Mouse (Mus musculus) G1E (cell line): Measurements from ENCODE around the gene Tmem138.

ENCODE experiments used
- CTCF ChIP-seq: IDR thresholded peaks from 2 replicates; pipeline ENCODE4 v1.5.1; 2012; ENCODE audit warnings: low read depth, low read length, inconsistent platforms, mixed read lengths
- POLR2AphosphoS5 ChIP-seq: IDR thresholded peaks from 2 replicates; pipeline ENCODE4 v1.6.1; 2012; ENCODE audit warnings: low read depth, low read length, inconsistent platforms; ENCODE audit not compliant: insufficient replicate concordance

DNA sequence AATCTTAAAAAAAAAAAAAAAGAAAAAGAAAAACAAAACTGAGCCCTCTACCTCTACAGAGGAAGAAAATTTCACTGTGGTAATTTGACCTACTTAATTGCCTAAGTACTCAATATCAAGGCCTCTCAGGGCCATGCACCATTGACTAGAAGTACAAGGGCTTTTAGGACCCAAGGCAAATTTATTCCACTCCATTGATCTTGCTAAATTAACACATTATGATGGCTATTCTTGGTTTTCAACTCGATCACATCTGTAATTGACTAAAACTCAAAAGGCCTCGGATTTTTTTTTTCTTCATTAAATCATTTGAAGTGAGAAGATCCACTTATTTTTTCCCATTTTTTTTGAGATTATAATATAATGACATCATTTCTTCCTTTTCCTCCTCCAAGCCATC, 19.7 kb downstream of the Tmem138 start:
- no peak for TF ChIP-seq POLR2AphosphoS5
- no peak for TF ChIP-seq CTCF
